Mouse (Mus musculus): Measurements from ENCODE around the gene Pbdc1.
"Not testable (repeated sequence)": the region's sequence is repeated elsewhere in the genome, so short reads cannot be mapped to it uniquely, and the experiment has no call there.

The Pbdc1 gene

GRCm38 (mm10) chrX:105079615-105080092 lies at the start of gene Pbdc1:
Gene Pbdc1, plus strand, starts transcription at chrX:105079756.
- peak; percentile 87 for DNase-seq (ENCODE audit: low spot score)

GRCm38 (mm10) chrX:105037666-105038065 lies 41.9 kb upstream of the Pbdc1 start:
- no peak for DNase-seq (ENCODE audit: low spot score)

GRCm38 (mm10) chrX:105064294-105064693 lies 15.3 kb upstream of the Pbdc1 start:
- no peak for DNase-seq (ENCODE audit: low spot score)

GRCm38 (mm10) chrX:105064801-105065200 lies 14.8 kb upstream of the Pbdc1 start:
- no peak for DNase-seq (ENCODE audit: low spot score)

- DNase-seq (ENCODE audit: low spot score) = peak; percentile 81
Measured at GRCm38 (mm10) chrX:105069671-105070503, 9.7 kb upstream of the Pbdc1 start.

GRCm38 (mm10) chrX:105079151-105079550 lies 405 bp upstream of the Pbdc1 start:
- no peak for DNase-seq (ENCODE audit: low spot score)

GRCm38 (mm10) chrX:105080096-105080495 lies 540 bp downstream of the Pbdc1 start:
- peak; percentile 11 for DNase-seq (ENCODE audit: low spot score)

- not testable (repeated sequence) for DNase-seq (ENCODE audit: low spot score)
Measured at GRCm38 (mm10) chrX:105083013-105083412, 3.5 kb downstream of the Pbdc1 start.

GRCm38 (mm10) chrX:105104175-105104574 lies 24.6 kb downstream of the Pbdc1 start:
- DNase-seq (ENCODE audit: low spot score) = peak; percentile 40

- DNase-seq (ENCODE audit: low spot score) = no peak
Measured at GRCm38 (mm10) chrX:105114994-105115393, 35.4 kb downstream of the Pbdc1 start.

- DNase-seq (ENCODE audit: low spot score) = peak; percentile 31
Measured at GRCm38 (mm10) chrX:105120275-105121226, 41.0 kb downstream of the Pbdc1 start, which contains the start of gene Magee1. Gene Magee1, plus strand, starts transcription at chrX:105120378.

GRCm38 (mm10) chrX:105121227-105121865 lies 41.8 kb downstream of the Pbdc1 start:
- DNase-seq (ENCODE audit: low spot score) = peak; percentile 13

- no peak for DNase-seq (ENCODE audit: low spot score)
Measured at GRCm38 (mm10) chrX:105124903-105125302, 45.3 kb downstream of the Pbdc1 start.

GRCm38 (mm10) chrX:105151872-105152461 lies 72.4 kb downstream of the Pbdc1 start:
- no peak for DNase-seq (ENCODE audit: low spot score)

GRCm38 (mm10) chrX:105165007-105165406 lies 85.5 kb downstream of the Pbdc1 start:
- DNase-seq (ENCODE audit: low spot score) = not testable (repeated sequence)

All from c-Kit-positive CD71-positive TER-119-positive erythroid progenitor cells, embryonic 14.5 days (primary cell).